Mouse (Mus musculus): ENCODE measurements around the gene Slc4a1.
A peak's percentile ranks its signal among the peaks of the same experiment; 100 is the strongest.

The Slc4a1 gene

GRCm38 (mm10) chr11:102304141-102304540, 61.9 kb downstream of the Slc4a1 start:
- no peak for DNase-seq (ENCODE audit: low spot score in 2 of 2)

- peak; percentile 65 to 87 for DNase-seq (ENCODE audit: low spot score in 2 of 2)
These were observed 66.2 kb downstream of the Slc4a1 start for GRCm38 (mm10) chr11:102299839-102300238.

Data from spleen, postnatal 10 days (tissue).